Mouse (Mus musculus) natural killer cell, adult 2 months (primary cell): ENCODE results near the gene Bnipl.

Experiments used
- DNase-seq, 2 experiments: peaks; one replicate each; pipeline ENCODE4 v3.0.0; 2022; ENCODE audit warnings: low spot score in 2 of 2

Gene Bnipl

GRCm38 (mm10) chr3:95237541-95238099, 13.4 kb downstream of the Bnipl start:
- no peak for DNase-seq

- no peak for DNase-seq
These were observed 15.3 kb downstream of the Bnipl start for GRCm38 (mm10) chr3:95235386-95236301.

GRCm38 (mm10) chr3:95233303-95233980, 17.6 kb downstream of the Bnipl start:
- no peak for DNase-seq

GRCm38 (mm10) chr3:95232771-95233170, 18.2 kb downstream of the Bnipl start:
- no peak for DNase-seq

- DNase-seq, result peak; percentile 50 to 52
These were observed 19.4 kb downstream of the Bnipl start, which contains the start of gene Mllt11 for GRCm38 (mm10) chr3:95231298-95232221. Mllt11 (minus strand) TSS chr3:95232171.

GRCm38 (mm10) chr3:95230495-95231297, 20.3 kb downstream of the Bnipl start:
- DNase-seq, result peak in 1 of 2 experiments; percentile 11

GRCm38 (mm10) chr3:95229781-95230494, 21.1 kb downstream of the Bnipl start:
- DNase-seq, result peak in 1 of 2 experiments; percentile 36

- DNase-seq, result peak; percentile 18 to 27
These were observed 21.9 kb downstream of the Bnipl start for GRCm38 (mm10) chr3:95228894-95229780.

GRCm38 (mm10) chr3:95228148-95228893, 22.7 kb downstream of the Bnipl start, which contains the start of gene Cdc42se1:
Cdc42se1 (plus strand) TSS chr3:95228732.
- DNase-seq, result peak; percentile 70 to 76

- DNase-seq, result no peak
These were observed 23.8 kb downstream of the Bnipl start for GRCm38 (mm10) chr3:95227214-95227613.

GRCm38 (mm10) chr3:95224295-95224694, 26.7 kb downstream of the Bnipl start:
- DNase-seq, result no peak

GRCm38 (mm10) chr3:95223041-95223440, 28.0 kb downstream of the Bnipl start:
- DNase-seq, result peak in 1 of 2 experiments; percentile 20

GRCm38 (mm10) chr3:95218466-95219137, 32.4 kb downstream of the Bnipl start:
- DNase-seq, result no peak

GRCm38 (mm10) chr3:95217255-95218134, 33.5 kb downstream of the Bnipl start, which contains the start of gene Gabpb2:
Gabpb2 (minus strand) TSS chr3:95217916.
- peak; percentile 90 to 92 for DNase-seq

- DNase-seq, result no peak
These were observed 34.2 kb downstream of the Bnipl start for GRCm38 (mm10) chr3:95216655-95217254.

- no peak for DNase-seq
These were observed 37.4 kb downstream of the Bnipl start for GRCm38 (mm10) chr3:95213609-95213975.
